Mouse (Mus musculus) heart, adult 8-10 months (tissue): ENCODE data around the gene Vwa1. TPM values are rescaled to one million over a fixed set of nuclear protein-coding genes. Genes with fewer than 3 reads are reported as not detected.
"Not testable (repeated sequence)": the region's sequence is repeated elsewhere in the genome, so short reads cannot be mapped to it uniquely, and the experiment has no call there.

ENCODE experiments used
- DNase-seq: peaks from one replicate; pipeline ENCODE4 v3.0.0; 2022; ENCODE audit warnings: low spot score
- microRNA-seq: library from miRNA; unstranded; fragments of <30 nt; microRNA quantifications from one replicate; pipeline ENCODE4 v1.2.0, GENCODE M21; 2022
- total RNA-seq, 4 experiments: library from RNA; stranded (reverse); gene quantifications; 2 replicates each; pipeline ENCODE4 v1.2.4; 2022

Gene Vwa1
- total RNA-seq, 4 experiments from 2014 or later: 5.6 to 9.8 (median 8.1) TPM

DNA sequence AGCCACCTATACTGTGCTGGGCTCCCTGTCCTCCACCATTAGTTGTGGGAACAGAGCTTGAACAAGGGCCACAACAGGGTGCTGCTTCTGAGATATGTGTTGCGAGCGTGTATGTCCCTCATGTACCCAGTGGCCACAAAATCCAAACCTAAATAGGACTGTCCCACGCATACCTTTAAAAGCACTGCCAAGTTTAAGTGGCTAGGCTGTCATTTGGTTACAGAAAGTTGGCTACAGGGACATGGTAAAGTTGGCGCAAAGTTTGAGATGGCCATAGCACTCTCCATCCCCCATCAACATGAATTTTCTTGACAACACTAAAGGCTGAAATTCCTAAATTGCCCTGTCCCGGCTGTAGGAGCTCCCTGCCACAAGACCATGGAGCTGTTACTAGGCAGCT, 29.4 kb downstream of the Vwa1 start:
- DNase-seq: no peak

DNA sequence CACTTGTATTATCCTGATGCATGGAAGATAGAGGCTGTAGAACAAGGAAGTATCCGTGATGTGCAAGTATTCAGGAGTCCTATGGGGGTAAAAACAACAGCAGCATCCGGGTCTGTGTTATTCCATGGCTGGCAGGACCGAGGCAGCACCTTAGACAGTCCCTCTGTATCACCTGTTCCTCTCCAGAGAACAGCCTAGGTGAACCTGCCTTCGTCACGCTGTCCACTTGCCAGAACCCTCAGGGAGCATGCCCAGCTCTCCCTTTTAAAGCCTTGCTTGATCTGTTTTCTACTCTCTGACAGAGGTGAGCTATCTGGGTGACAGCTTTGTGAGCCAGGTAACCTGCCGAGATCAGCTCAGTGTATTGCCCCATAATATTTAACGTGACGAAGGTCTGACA, 30.0 kb downstream of the Vwa1 start:
- DNase-seq: no peak

DNA sequence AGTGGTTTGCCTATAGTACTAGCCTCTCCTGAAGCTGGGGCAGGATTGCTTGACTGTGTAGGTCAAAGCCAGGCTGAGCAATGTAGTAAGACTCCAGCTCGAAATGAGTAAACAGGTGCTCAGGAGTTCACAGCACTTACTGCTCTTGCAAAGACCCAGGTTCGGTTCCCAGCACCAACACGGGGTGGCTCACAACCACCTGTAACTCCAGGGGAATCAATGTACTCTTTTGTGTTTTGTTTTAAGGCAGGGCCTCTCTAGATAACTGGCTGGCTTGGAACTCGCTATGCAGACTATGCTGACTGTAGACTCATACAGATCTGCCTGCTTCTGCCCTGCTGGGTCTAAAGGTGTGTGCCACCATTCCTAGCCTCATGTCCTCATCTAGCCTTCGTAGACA, 31.8 kb downstream of the Vwa1 start:
- DNase-seq: no peak

DNA sequence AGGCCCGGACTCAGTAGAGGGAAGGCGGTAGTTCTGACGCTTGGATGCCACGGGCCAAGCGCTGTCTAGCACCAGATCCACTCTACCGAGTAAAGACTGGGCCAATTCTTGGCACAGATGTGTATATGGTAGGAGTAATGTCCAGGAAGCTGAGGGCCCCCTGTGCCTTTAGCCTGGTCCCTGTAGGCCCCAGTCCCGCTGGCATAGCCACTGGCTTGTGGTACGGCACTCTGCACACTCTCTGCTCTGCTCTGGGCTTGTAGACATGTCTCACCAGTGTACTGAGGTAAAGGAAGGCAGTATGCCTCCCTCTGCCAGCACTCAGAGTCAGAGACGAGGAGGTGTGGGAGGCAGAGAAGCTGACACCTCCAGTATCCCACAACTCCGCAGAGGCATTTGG, 33.8 kb downstream of the Vwa1 start:
- not testable (repeated sequence) for DNase-seq

DNA sequence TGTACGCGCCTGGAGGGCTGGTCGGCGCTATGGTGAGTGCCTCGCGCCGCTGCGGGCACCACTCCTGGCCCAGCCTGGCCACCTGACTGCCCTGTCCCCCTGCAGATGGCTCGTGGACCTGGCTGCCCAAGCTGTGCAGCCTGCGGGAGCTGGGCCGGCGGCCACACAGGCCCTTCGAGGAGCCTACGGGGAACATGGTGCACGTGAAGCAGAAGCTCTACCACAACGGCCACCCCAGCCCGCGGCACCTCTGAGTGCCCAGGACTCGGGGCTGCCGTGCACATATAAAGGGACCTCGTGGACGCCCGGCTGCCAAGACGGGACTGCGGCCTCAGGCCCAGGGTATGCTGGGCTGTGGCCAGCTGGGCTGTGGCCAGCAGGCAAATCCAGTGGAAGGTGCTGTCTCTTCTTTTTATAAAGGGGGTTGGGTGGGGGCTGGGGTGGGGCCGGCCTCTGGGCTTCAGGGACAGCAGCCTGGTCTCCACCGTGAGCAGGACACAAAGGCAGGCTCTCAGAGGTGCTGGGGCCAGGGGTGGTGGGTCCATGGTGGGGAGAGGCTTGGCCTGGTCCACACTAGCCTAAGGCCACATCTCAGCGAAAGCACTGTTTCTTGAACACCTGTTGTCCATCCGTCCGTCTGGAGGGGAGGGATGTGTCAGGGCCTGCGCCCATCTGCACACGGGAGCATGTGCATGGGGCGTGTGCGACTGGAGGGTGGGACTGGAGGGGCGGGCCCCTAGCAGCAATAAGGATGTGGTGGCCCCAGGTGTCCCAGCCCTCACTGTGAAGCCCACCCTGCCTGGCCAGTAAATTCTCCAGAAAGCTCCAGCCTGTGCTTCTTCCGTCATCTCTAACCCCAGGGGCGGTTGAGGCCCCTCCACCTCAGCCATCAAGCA, 34.5 kb downstream of the Vwa1 start:
- DNase-seq: no peak

DNA sequence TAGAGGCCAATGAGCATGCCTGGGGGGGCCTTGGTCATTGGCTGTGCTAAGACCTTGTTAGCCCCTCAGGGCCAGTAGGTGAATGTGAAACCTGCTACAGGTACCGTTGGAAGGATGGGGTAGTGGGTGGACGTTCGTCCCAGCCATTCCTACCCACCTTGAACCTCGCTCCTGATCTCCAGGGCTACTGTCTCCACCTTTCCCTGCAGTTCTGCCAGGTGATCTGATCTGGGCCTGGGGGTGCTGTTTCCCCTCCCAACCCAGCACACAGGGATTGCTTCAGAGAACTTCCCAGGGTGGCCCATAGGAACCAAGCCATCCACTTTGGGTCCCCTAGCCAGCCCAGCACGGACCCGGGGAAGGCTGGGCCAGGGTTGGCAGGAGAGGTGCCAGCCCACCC, 35.3 kb downstream of the Vwa1 start:
- DNase-seq: no peak

DNA sequence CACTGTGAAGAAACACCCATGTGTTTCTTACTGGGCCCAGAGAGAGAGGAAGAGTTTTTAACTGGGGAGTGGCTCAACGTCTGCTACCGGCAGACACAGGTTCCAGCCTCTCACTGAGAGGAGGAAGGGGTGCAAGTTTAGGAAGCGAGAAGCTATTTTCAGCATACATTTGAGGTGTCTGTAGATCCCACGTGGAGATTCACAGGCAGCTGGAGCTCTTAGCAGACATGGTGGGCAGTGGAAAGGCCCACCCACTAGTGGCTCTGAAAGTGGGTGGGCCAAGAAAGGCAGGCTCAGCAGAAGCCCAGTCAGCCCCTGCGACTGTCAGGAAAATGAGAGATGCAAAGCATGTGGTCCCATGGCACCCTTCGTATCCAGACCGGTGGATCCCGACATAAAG, 36.2 kb downstream of the Vwa1 start:
- DNase-seq: no peak

DNA sequence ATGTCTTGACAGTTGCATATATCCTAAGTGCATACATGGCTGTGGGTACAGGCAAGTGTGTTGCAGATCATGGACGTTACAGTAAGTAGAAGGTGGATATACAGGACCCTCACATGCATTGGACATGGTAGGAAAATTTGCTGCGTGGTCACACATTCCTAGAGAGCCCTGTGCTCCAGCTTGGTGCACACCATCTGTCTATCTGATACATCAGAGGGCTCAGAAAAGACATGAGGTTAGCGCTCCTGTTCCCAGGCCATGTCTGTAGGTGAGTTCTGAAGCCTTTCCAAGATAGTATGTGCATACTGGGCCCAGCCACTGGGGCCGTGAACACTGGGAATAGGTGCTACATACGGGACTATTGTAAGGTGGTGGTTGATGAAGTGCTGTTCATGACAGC, 38.1 kb downstream of the Vwa1 start:
- DNase-seq: no peak

DNA sequence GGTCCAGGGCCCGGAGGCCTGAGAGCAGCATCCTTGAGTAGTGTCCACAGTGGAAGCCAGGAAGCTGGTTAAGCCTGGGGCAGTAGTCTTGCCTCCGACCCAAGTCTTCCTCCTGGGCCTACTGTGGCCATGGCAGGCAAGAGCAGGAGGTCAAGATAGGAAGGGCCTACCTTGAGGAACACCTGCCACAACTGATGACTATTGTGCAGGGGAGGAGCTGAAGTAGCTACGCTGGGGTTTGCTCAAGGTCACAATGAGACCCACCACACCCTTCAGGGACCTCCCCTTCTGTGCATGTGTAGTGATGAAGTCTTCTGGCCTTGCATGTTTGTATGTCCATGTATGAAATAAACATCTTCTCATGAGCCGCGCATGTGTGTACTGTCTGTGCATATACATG, 38.7 kb downstream of the Vwa1 start:
- DNase-seq: no peak

DNA sequence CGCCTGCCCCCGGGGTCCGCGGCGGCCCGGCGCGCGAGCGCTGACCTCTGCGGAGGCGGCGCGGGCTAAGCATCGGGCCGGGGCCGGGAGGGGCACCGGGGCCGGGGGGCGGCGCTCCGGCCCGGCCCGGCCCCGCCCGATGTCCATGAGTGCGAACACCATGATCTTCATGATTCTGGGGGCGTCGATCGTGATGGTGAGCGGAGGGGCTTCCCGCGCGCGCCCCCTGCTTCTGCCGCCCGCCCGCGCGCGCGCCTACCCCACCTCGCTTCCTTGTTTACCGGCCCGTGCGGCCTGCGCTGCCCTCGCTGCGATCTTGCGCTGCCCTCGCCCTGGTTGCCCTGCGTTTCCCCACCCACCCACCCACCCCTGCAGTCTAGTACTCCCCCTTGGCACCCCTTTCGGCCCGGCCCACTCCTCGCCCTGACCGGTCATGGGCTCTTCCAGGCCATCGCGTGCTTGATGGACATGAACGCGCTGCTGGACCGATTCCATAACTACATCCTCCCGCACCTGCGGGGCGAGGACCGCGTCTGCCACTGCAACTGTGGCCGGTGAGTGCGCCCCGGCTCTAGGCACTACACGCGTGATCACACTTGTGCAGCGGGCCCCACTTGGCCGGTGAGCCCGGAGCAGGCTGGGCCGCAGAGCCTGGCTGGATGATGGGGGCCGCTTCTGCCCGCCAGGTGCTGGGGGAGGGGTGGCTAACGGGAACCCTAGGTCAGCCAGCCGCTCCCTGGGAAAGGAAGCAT, 39.4 kb downstream of the Vwa1 start:
- no peak for DNase-seq

DNA sequence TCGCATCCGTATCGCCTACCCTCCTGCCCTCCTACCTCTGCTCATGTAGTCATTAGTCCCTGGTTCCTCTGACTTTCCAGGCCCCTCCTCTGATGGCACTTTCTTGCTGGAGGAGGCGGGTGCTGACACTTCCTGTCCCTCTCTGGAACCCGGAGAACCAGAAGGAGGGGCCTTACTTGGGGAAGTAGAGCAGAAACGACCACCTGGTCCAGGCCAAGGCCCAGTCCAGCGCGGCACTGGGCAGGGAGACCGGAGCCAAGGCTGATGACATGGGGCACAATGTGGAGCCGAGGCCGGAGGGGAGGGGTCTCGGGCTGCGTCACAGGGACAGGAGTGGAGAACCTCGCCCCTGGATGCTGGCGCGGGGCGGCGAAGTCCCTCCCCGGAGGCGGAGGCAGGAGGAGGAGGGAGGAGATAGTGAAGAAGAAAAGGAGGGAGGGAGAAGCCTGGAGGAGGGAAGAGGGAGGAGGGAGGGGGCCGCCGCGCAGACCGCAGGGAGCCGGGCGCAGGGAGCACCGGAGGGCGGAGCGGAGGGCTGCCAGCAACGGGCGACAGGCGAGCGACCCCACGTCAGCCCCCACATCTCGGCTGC, 40.1 kb downstream of the Vwa1 start, which contains the start of gene Tmem240:
TSS of gene Tmem240 (plus strand) at position 451 of the 592 bp plus-strand sequence.
- peak; percentile 86 for DNase-seq

DNA sequence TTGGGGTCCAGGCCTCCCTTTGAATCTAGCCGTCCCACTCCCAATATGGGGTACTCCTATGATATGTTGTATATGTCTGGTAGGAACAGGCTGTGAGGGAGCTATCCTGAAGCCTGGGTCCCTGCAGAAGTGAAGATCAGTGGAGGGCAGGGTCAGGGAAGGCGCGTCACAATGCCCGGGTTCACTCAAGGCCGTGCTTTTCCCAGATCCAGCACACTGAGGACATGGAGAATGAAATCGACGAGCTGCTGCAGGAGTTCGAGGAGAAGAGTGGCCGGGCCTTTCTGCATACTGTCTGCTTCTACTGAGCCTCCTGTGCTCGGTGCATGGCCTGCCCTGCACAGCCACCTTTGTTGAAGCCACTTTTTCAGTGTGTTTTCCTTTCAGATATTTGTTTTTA, 41.2 kb downstream of the Vwa1 start:
- DNase-seq: no peak

DNA sequence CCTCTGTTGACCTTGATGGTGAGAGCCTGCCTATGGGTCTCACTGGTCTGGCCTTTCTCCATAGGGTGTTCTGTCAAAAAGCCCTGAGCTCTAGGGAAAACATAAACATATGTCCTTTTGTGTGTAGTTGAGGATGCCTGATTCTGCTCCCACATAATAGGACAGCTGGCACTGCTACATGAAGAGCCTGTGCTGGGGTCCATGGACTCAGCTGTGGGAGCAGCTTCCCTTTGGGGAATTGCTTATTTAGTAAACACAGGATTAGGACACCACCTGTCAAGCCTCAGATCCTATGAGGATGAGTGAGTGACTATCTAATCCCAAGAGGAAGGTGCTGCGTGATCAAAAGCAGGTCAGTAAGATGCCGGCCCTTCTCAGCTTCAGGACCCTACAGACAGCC, 46.5 kb downstream of the Vwa1 start:
- no peak for DNase-seq

DNA sequence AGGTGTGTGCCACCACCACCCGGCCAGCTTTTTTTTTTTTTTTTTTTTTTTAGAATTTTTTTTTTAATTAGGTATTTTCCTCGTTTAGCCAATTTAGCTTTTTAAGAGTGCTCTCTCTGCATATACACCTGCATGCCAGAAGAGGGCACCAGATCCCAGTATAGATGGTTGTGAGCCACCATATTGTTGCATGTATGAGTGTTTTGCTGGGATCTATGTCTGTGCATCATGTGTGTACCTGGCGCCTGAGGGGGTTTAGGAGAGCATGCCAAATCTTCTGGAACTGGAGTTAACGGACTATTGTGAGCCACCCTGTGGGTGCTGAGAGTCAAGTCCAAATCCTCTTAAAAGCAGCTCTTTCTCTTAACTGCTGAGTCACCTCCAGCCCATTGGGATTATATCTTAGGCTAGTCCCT, 52.8 kb downstream of the Vwa1 start:
- DNase-seq: no peak

Small RNA genes within 50 kb of the gene (microRNA-seq; reads per million reads assigned to microRNA genes)
- gene Gm27743: not detected

Other genes starting within 250 kb of the Vwa1 start
- 10 to 100 TPM; 23.8 to 30.2 (median 29.1) TPM for gene Nadk, start 212.3 kb downstream of the Vwa1 start, total RNA-seq
- 1 to 10 TPM; 6.2 to 7.8 (median 6.9) TPM for gene Slc35e2, start 173.3 kb downstream of the Vwa1 start, total RNA-seq
- gene Cdk11b, start 149.8 kb downstream of the Vwa1 start, total RNA-seq: 10 to 100 TPM; 29.2 to 37.0 (median 30.2) TPM
- not detected for gene Gm10563, start 129.3 kb downstream of the Vwa1 start, total RNA-seq
- gene Mmp23, start 121.3 kb downstream of the Vwa1 start, total RNA-seq: 1 to 10 TPM; 6.7 to 9.0 (median 7.4) TPM
- gene Mib2, start 105.5 kb downstream of the Vwa1 start, total RNA-seq: 10 to 100 TPM; 25.4 to 30.1 (median 27.1) TPM
- gene Fndc10, start 80.4 kb downstream of the Vwa1 start, total RNA-seq: 1 to 10 TPM in 3 of 4 experiments, under 1 TPM in 1; 0.98 to 2.4 (median 1.3) TPM
- 10 to 100 TPM; 43.2 to 53.5 (median 51.2) TPM for gene Ssu72, start 69.9 kb downstream of the Vwa1 start, total RNA-seq
- under 1 TPM in 3 of 4 experiments, not detected in 1; 0.11 to 0.81 (median 0.13) TPM for gene Tmem240, start 39.9 kb downstream of the Vwa1 start, total RNA-seq
- 10 to 100 TPM; 34.9 to 45.7 (median 40.8) TPM for gene Atad3a, start 13.6 kb downstream of the Vwa1 start, total RNA-seq
- gene Tmem88b, start 11.2 kb upstream of the Vwa1 start, total RNA-seq: 1 to 10 TPM in 1 of 4 experiments, under 1 TPM in 3; 0.66 to 1.1 (median 0.81) TPM
- gene Ankrd65, start 15.7 kb upstream of the Vwa1 start, total RNA-seq: not detected
- gene Mrpl20, start 28.2 kb upstream of the Vwa1 start, total RNA-seq: 10 to 100 TPM; 78.5 to 86.8 (median 80.6) TPM
- 10 to 100 TPM; 20.3 to 30.7 (median 26.2) TPM for gene Ccnl2, start 37.8 kb upstream of the Vwa1 start, total RNA-seq
- 100 to 1,000 TPM; 112 to 128 (median 117) TPM for gene Aurkaip1, start 56.6 kb upstream of the Vwa1 start, total RNA-seq
- 10 to 100 TPM; 19.7 to 30.4 (median 24.4) TPM for gene Mxra8, start 65.0 kb upstream of the Vwa1 start, total RNA-seq
- gene Dvl1, start 72.7 kb upstream of the Vwa1 start, total RNA-seq: 10 to 100 TPM; 41.3 to 50.7 (median 49.8) TPM
- under 1 TPM; 0.17 to 0.19 (median 0.19) TPM for gene Tas1r3, start 88.7 kb upstream of the Vwa1 start, total RNA-seq
- gene Cptp, start 94.7 kb upstream of the Vwa1 start, total RNA-seq: 1 to 10 TPM; 7.3 to 9.9 (median 8.6) TPM
- 10 to 100 TPM; 13.9 to 14.5 (median 14.1) TPM for gene Ints11, start 94.8 kb upstream of the Vwa1 start, total RNA-seq
- 10 to 100 TPM in 3 of 4 experiments, 1 to 10 TPM in 1; 9.6 to 11.9 (median 10.9) TPM for gene Pusl1, start 117.1 kb upstream of the Vwa1 start, total RNA-seq
- 10 to 100 TPM in 2 of 4 experiments, 1 to 10 TPM in 2; 9.5 to 13.8 (median 10.9) TPM for gene Acap3, start 117.1 kb upstream of the Vwa1 start, total RNA-seq
- 10 to 100 TPM; 46.5 to 51.6 (median 49.3) TPM for gene Ube2j2, start 169.1 kb upstream of the Vwa1 start, total RNA-seq
- 10 to 100 TPM; 17.5 to 20.9 (median 18.4) TPM for gene C1qtnf12, start 187.6 kb upstream of the Vwa1 start, total RNA-seq
- 1 to 10 TPM; 2.6 to 3.2 (median 2.8) TPM for gene B3galt6, start 218.0 kb upstream of the Vwa1 start, total RNA-seq
- 100 to 1,000 TPM in 1 of 4 experiments, 10 to 100 TPM in 3; 72.8 to 103 (median 87.1) TPM for gene Sdf4, start 218.2 kb upstream of the Vwa1 start, total RNA-seq
- not detected for gene Tnfrsf4, start 239.1 kb upstream of the Vwa1 start, total RNA-seq